Mouse (Mus musculus) left cerebral cortex, adult 2 months (tissue): ENCODE data around the gene Eef1b2. TPM values are rescaled to one million over a fixed set of nuclear protein-coding genes. Genes with fewer than 3 reads are reported as not detected.

ENCODE experiments used
- DNase-seq, 2 experiments: peaks; one replicate each; pipeline ENCODE4 v3.0.0; 2021 to 2022; ENCODE audit warnings: low spot score in 2 of 2, mixed read lengths in 1 of 2; ENCODE audit errors: extremely low spot score in 1 of 2
- H3K27ac ChIP-seq: fragments of 200-600 bp; 2 replicates; pipeline ENCODE4 v1.8.1; 2022
- H3K4me3 ChIP-seq: fragments of 200-600 bp; 2 replicates; pipeline ENCODE4 v1.8.1; 2022
- CTCF ChIP-seq: fragments of 200-600 bp; IDR thresholded peaks from 2 replicates; pipeline ENCODE4 v1.8.1; 2022; ENCODE audit warnings: antibody characterized with exemption, mild to moderate bottlenecking, moderate library complexity
- intact Hi-C: fragments of 180-260 bp; cut with DNase I; formaldehyde crosslinking; loops from one replicate; pipeline ENCODE4 v1.15.1; 2025
- microRNA-seq, 2 experiments: library from miRNA; unstranded; fragments of <30 nt; microRNA quantifications; one replicate each; pipeline ENCODE4 v1.2.0; 2021
- total RNA-seq, 2 experiments: library from RNA; stranded (reverse); gene quantifications; 2 replicates each; pipeline ENCODE4 v1.2.3; 2021

The Eef1b2 gene
- total RNA-seq, 2 experiments from 2014 or later: 327 to 339 TPM

GRCm38 (mm10) chr1:63214631-63215030 lies 38.0 kb downstream of the Eef1b2 start:
- H3K27ac ChIP-seq: no peak overlapping the region; the same call in 1 of the 2 replicates
- no peak for TF ChIP-seq CTCF
- intact Hi-C loops: no loop called here
- DNase-seq: no peak
- no peak overlapping the region for H3K4me3 ChIP-seq

- no peak overlapping the region for H3K4me3 ChIP-seq
- no peak for TF ChIP-seq CTCF
- no peak overlapping the region for H3K27ac ChIP-seq
- intact Hi-C loops: no loop called here
- no peak for DNase-seq
Observed at GRCm38 (mm10) chr1:63219277-63219676, 42.7 kb downstream of the Eef1b2 start.

- intact Hi-C loops: no loop called here
Observed at GRCm38 (mm10) chr1:63225009-63225408, 48.4 kb downstream of the Eef1b2 start.

GRCm38 (mm10) chr1:63225890-63226289 lies 49.3 kb downstream of the Eef1b2 start:
- DNase-seq: no peak
- intact Hi-C loops: no loop called here
- Histone ChIP-seq H3K4me3 (no peak overlapping the region), H3K27ac (no peak overlapping the region)
- TF ChIP-seq CTCF: no peak

More at GRCm38 (mm10) chr1:63225009-63225408, 48.4 kb downstream of the Eef1b2 start:
- no peak overlapping the region for H3K27ac ChIP-seq
- H3K4me3 ChIP-seq: no peak overlapping the region
- DNase-seq: no peak
- TF ChIP-seq CTCF: no peak

GRCm38 (mm10) chr1:63227241-63227640 lies 50.6 kb downstream of the Eef1b2 start:
- no peak for DNase-seq
- intact Hi-C loops: no loop called here
- no peak for TF ChIP-seq CTCF
- Histone ChIP-seq H3K27ac (no peak overlapping the region), H3K4me3 (no peak overlapping the region)

Small RNAs within 50 kb of the gene (microRNA-seq; reads per million reads assigned to microRNA genes)
- gene Gm24557 (0 reads per million in 2 experiments), gene Gm27512 (0 reads per million in 2 experiments)

Other genes starting within 250 kb of the Eef1b2 start
- 10 to 100 TPM; 32.9 to 34.8 TPM for gene Ino80d, start 62.2 kb upstream of the Eef1b2 start, total RNA-seq
- 100 to 1,000 TPM; 146 to 157 TPM for gene Ndufs1, start within 50 bp of the Eef1b2 start, total RNA-seq
- under 1 TPM; 0.58 to 0.81 TPM for gene Gpr1, start 37.7 kb downstream of the Eef1b2 start, total RNA-seq
- 10 to 100 TPM; 18.2 to 32.6 TPM for gene Zdbf2, start 96.4 kb downstream of the Eef1b2 start, total RNA-seq